Mouse (Mus musculus) embryo, embryonic 10 days (tissue): ENCODE results near the gene Vmn1r126.
"Not testable (repeated sequence)": the region's sequence is repeated elsewhere in the genome, so short reads cannot be mapped to it uniquely, and the experiment has no call there.

Experiments
- DNase-seq: peaks from one replicate; pipeline ENCODE4 v3.0.0-alpha.2; 2015; ENCODE audit warnings: low spot score

Vmn1r126 gene

DNA sequence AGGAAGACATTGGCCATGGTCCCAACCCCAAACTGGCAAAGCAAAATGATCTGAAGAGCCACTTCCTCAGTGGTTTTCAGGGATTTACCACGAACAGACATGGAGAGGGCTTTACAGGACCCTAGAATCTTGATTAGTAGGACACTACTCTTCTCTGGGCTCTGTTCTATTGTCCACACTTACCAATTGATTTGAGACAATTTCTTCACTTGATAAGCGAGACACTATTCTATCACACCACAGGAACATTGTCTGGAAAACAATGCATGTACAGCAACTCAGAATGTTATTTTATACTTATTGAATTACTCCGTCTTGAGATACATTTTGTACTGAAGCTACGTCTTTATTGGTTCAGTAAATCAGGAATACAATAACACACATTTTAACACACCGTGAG, at the start of gene Vmn1r126:
Vmn1r126 (minus strand) TSS at position 101 of the 400 bp plus-strand sequence.
- DNase-seq: not testable (repeated sequence)

DNA sequence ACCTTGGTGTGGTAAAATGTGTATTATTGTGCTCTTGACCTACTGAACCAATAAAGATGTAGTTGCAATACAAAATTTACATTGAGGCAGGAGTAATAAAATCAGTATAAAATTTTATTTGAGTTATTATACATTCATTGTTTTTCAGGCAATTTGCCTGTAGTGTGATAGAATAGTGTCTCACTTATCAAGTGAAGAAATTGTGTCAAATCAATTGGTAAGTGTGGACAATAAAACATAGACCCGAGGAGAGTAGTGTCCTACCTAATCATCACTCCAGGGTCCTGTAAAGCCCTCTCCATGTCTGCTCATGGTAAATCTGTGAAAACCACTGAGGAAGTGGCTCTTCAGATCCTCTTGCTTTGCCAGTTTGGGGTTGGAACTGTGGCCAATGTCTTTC, 47.8 kb upstream of the Vmn1r126 start, which contains the start of gene Vmn1r128:
Vmn1r128 (plus strand) TSS at position 301 of the 400 bp plus-strand sequence.
- DNase-seq: not testable (repeated sequence)

- not testable (repeated sequence) for DNase-seq
These were observed 18.5 kb upstream of the Vmn1r126 start, which contains the start of gene Vmn1r127 for GRCm38 (mm10) chr7:21319761-21320160. TSS of gene Vmn1r127 (minus strand) at chr7:21319861.

GRCm38 (mm10) chr7:21271879-21272278, 29.4 kb downstream of the Vmn1r126 start, which contains the start of gene Vmn1r125:
TSS of gene Vmn1r125 (plus strand) at chr7:21272179.
- not testable (repeated sequence) for DNase-seq

DNA sequence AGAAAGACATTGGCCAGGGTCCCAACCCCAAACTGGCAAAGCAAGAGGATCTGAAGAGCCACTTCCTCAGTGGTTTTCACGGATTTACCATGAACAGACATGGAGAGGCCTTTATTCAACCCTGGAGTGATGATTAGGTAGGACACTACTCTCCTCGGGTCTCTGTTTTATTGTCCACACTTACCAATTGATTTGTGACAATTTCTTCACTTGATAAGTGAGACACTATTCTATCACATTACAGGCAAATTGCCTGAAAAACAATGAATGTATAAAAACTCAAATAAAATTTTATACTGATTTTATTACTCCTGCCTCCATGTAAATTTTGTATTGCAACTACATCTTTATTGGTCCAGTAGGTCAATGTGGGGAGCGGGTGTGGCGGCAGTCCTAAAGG, 40.8 kb downstream of the Vmn1r126 start, which contains the start of gene Vmn1r124:
Vmn1r124 (minus strand) TSS at position 101 of the 400 bp plus-strand sequence.
- DNase-seq: not testable (repeated sequence)
